Mouse (Mus musculus) MEL (cell line): ENCODE data around the gene Zzz3. TPM values are rescaled to one million over a fixed set of nuclear protein-coding genes. Genes with fewer than 3 reads are reported as not detected.

Experiments used
- DNase-seq: peaks from one replicate; pipeline ENCODE4 v3.0.0; 2011; ENCODE audit warnings: low read depth, low spot score
- H3K27ac ChIP-seq: 2 replicates; pipeline ENCODE4 v1.5.1; 2012; ENCODE audit warnings: low read depth, mild to moderate bottlenecking, control low read depth, low read length, moderate library complexity; ENCODE audit not compliant: control insufficient read depth
- H3K27me3 ChIP-seq, 2 experiments: fragments of 150-350 bp in 1 of 2; sonication (generic) in 1 of 2; 2 replicates each; pipeline ENCODE4 v1.6.1; 2012; ENCODE audit warnings: low read length in 2 of 2, mild to moderate bottlenecking in 2 of 2, improper control_type of control experiment in 1 of 2, moderate library complexity in 1 of 2; ENCODE audit not compliant: insufficient read depth in 2 of 2, control insufficient read depth in 1 of 2
- H3K36me3 ChIP-seq, 2 experiments: 2 replicates each; pipeline ENCODE4 v1.6.1; 2012 to 2014; ENCODE audit warnings: low read length in 2 of 2, improper control_type of control experiment in 1 of 2, inconsistent platforms in 1 of 2, mild to moderate bottlenecking in 1 of 2; ENCODE audit not compliant: insufficient read depth in 2 of 2, control insufficient read depth in 1 of 2
- H3K4me1 ChIP-seq, 2 experiments: fragments of 150-350 bp in 1 of 2; sonication (generic) in 1 of 2; 2 replicates each; pipeline ENCODE4 v1.6.1; 2012; ENCODE audit warnings: low read length in 2 of 2, improper control_type of control experiment in 1 of 2, mild to moderate bottlenecking in 1 of 2; ENCODE audit not compliant: insufficient read depth in 2 of 2, control insufficient read depth in 1 of 2
- H3K4me3 ChIP-seq, 2 experiments: fragments of 150-350 bp in 1 of 2; sonication (generic) in 1 of 2; 2 replicates each; pipeline ENCODE4 v1.5.1; 2012; ENCODE audit warnings: low read depth in 2 of 2, low read length in 2 of 2, mild to moderate bottlenecking in 2 of 2, moderate library complexity in 2 of 2, control low read depth in 1 of 2, improper control_type of control experiment in 1 of 2; ENCODE audit not compliant: control insufficient read depth in 1 of 2, insufficient read depth in 1 of 2
- H3K79me2 ChIP-seq: 2 replicates; pipeline ENCODE4 v1.6.1; 2012; ENCODE audit warnings: mild to moderate bottlenecking, low read length, moderate library complexity; ENCODE audit not compliant: control insufficient read depth, poor library complexity, insufficient read depth
- H3K9ac ChIP-seq: 2 replicates; pipeline ENCODE4 v1.6.1; 2012; ENCODE audit warnings: low read depth, mild to moderate bottlenecking, control low read depth, low read length, moderate library complexity; ENCODE audit not compliant: control insufficient read depth, poor library complexity, severe bottlenecking
- H3K9me3 ChIP-seq: fragments of 150-350 bp; sonication (generic); replicated peaks from 2 replicates; pipeline ENCODE4 v1.6.1; 2012; ENCODE audit warnings: mild to moderate bottlenecking, low read length, improper control_type of control experiment, moderate library complexity; ENCODE audit not compliant: insufficient read depth
- BHLHE40 ChIP-seq: IDR thresholded peaks from 2 replicates; pipeline ENCODE4 v1.6.1; 2012; ENCODE audit warnings: low read depth, mild to moderate bottlenecking, inconsistent platforms, low read length, improper control_type of control experiment, borderline replicate concordance
- CTCF ChIP-seq, 3 experiments: IDR thresholded peaks in 2 of 3; conservative IDR thresholded peaks in 1 of 3; 2 replicates each; pipeline ENCODE4 v1.5.1; 2011 to 2012; ENCODE audit warnings: low read length in 3 of 3, low read depth in 2 of 3, mild to moderate bottlenecking in 2 of 3, improper control_type of control experiment in 1 of 3, inconsistent platforms in 1 of 3, mixed read lengths in 1 of 3, moderate library complexity in 1 of 3; ENCODE audit not compliant: control insufficient read depth in 1 of 3, insufficient read depth in 1 of 3, poor library complexity in 1 of 3, severe bottlenecking in 1 of 3
- E2F4 ChIP-seq: IDR thresholded peaks from 2 replicates; pipeline ENCODE4 v1.6.1; 2011; ENCODE audit warnings: low read depth, low read length, improper control_type of control experiment, borderline replicate concordance
- GATA1 ChIP-seq: IDR thresholded peaks from 2 replicates; pipeline ENCODE4 v1.6.1; 2011; ENCODE audit warnings: low read depth, low read length, improper control_type of control experiment
- JUND ChIP-seq: IDR thresholded peaks from 2 replicates; pipeline ENCODE4 v1.6.1; 2011; ENCODE audit warnings: low read depth, mild to moderate bottlenecking, improper control_type of control experiment, low read length
- KAT2A ChIP-seq: conservative IDR thresholded peaks from 2 replicates; pipeline ENCODE4 v1.6.1; 2012; ENCODE audit warnings: low read depth, low read length, improper control_type of control experiment, inconsistent platforms
- MAX ChIP-seq: IDR thresholded peaks from 2 replicates; pipeline ENCODE4 v1.6.1; 2011; ENCODE audit warnings: low read length, improper control_type of control experiment
- MEF2A ChIP-seq: IDR thresholded peaks from 2 replicates; pipeline ENCODE4 v1.6.1; 2014; ENCODE audit warnings: low read depth, mild to moderate bottlenecking, inconsistent platforms, low read length, improper control_type of control experiment; ENCODE audit not compliant: poor library complexity, insufficient replicate concordance, severe bottlenecking; ENCODE audit errors: extremely low read depth
- MXI1 ChIP-seq: IDR thresholded peaks from 2 replicates; pipeline ENCODE4 v1.6.1; 2011; ENCODE audit warnings: mild to moderate bottlenecking, low read depth, low read length, improper control_type of control experiment
- MYB ChIP-seq: IDR thresholded peaks from 2 replicates; pipeline ENCODE4 v1.6.1; 2011; ENCODE audit warnings: mild to moderate bottlenecking, low read depth, low read length, improper control_type of control experiment
- NRF1 ChIP-seq: IDR thresholded peaks from 2 replicates; pipeline ENCODE4 v1.6.1; 2014; ENCODE audit warnings: low read depth, mild to moderate bottlenecking, inconsistent platforms, low read length, improper control_type of control experiment, moderate library complexity; ENCODE audit not compliant: poor library complexity, insufficient read depth, severe bottlenecking
- POLR2AphosphoS2 ChIP-seq: IDR thresholded peaks from 2 replicates; pipeline ENCODE4 v1.6.1; 2011; ENCODE audit warnings: low read length, improper control_type of control experiment
- POLR2AphosphoS5 ChIP-seq: IDR thresholded peaks from 2 replicates; pipeline ENCODE4 v1.6.1; 2012; ENCODE audit warnings: low read depth, borderline replicate concordance, mild to moderate bottlenecking, inconsistent platforms, low read length, moderate library complexity, mixed read lengths
- SIN3A ChIP-seq: IDR thresholded peaks from 2 replicates; pipeline ENCODE4 v1.6.1; 2012; ENCODE audit warnings: low read length, improper control_type of control experiment, inconsistent platforms
- TAL1 ChIP-seq: IDR thresholded peaks from 2 replicates; pipeline ENCODE4 v1.6.1; 2012; ENCODE audit warnings: mild to moderate bottlenecking, inconsistent platforms, low read length, moderate library complexity, mixed read lengths
- TBP ChIP-seq: IDR thresholded peaks from 2 replicates; pipeline ENCODE4 v1.8.0; 2011; ENCODE audit warnings: low read depth, low read length, improper control_type of control experiment
- TCF12 ChIP-seq: IDR thresholded peaks from 2 replicates; pipeline ENCODE4 v1.6.1; 2014; ENCODE audit warnings: low read depth, mild to moderate bottlenecking, inconsistent platforms, low read length, improper control_type of control experiment, moderate library complexity
- USF1 ChIP-seq: IDR thresholded peaks from 2 replicates; pipeline ENCODE4 v1.6.1; 2014; ENCODE audit warnings: low read depth, mild to moderate bottlenecking, inconsistent platforms, low read length, improper control_type of control experiment, moderate library complexity
- USF2 ChIP-seq, 2 experiments: IDR thresholded peaks; 2 replicates each; pipeline ENCODE4 v1.6.1; 2011 to 2012; ENCODE audit warnings: improper control_type of control experiment in 2 of 2, low read length in 2 of 2, borderline replicate concordance in 1 of 2, inconsistent platforms in 1 of 2, low read depth in 1 of 2, mild to moderate bottlenecking in 1 of 2; ENCODE audit not compliant: insufficient read depth in 1 of 2
- ZC3H11A ChIP-seq: IDR thresholded peaks from 2 replicates; pipeline ENCODE4 v1.6.1; 2012; ENCODE audit warnings: low read depth, mild to moderate bottlenecking, inconsistent platforms, low read length, improper control_type of control experiment
- polyA plus RNA-seq, 2 experiments: library from polyadenylated mRNA; stranded (reverse) in 1 of 2; unstranded in 1 of 2; fragments of >175 nt in 1 of 2; fragments of >200 nt in 1 of 2; gene quantifications; 2 replicates each; pipeline versions ENCODE4 v1.2.1 to v1.2.4; 2012; ENCODE audit warnings: low replicate concordance in 2 of 2, low read depth in 1 of 2; ENCODE audit not compliant: insufficient read length in 2 of 2, insufficient read depth in 1 of 2, missing spikeins in 1 of 2
- total RNA-seq: library from RNA; depleted of rRNA; stranded (reverse); fragments of 300-350 nt; gene quantifications from 2 replicates; pipeline ENCODE4 v1.2.3, GENCODE M21; 2012

Gene Zzz3
- total and polyA plus RNA-seq, 3 experiments = 46.1 to 507 (median 53.7) TPM

GRCm38 (mm10) chr3:152400875-152401274 lies 5.6 kb downstream of the Zzz3 start:
- Histone ChIP-seq H3K79me2 (peaks cover 84% of the 10 kb centered on the region), H3K27ac (no peak overlapping the region), H3K27me3 (no peaks in the 10 kb centered on the region), H3K9me3 (no peaks in the 10 kb centered on the region), H3K4me3 (no peak overlapping the region), H3K36me3 (peaks cover 0 to 79% of the 10 kb centered on the region in 2 experiments), H3K4me1 (peaks cover 18 to 41% of the 10 kb centered on the region in 2 experiments), H3K9ac (no peak overlapping the region)
- no peak for DNase-seq
- no peak for TF ChIP-seq NRF1
- no peak for TF ChIP-seq TCF12
- no peak for TF ChIP-seq GATA1
- TF ChIP-seq TBP = no peak
- no peak for TF ChIP-seq POLR2AphosphoS5
- TF ChIP-seq SIN3A = no peak
- no peak for TF ChIP-seq MEF2A
- no peak for TF ChIP-seq TAL1
- TF ChIP-seq ZC3H11A = no peak
- TF ChIP-seq POLR2AphosphoS2 = no peak
- TF ChIP-seq E2F4 = no peak
- no peak for TF ChIP-seq MYB
- no peak for TF ChIP-seq KAT2A
- TF ChIP-seq MAX = no peak
- no peak for TF ChIP-seq JUND
- TF ChIP-seq BHLHE40 = no peak
- no peak for TF ChIP-seq USF2 (IDR thresholded peaks at IDR 0.05; ENCODE audit: borderline replicate concordance in 1 of 2, insufficient read depth in 1 of 2, low read depth in 1 of 2, low read length in 2 of 2)

GRCm38 (mm10) chr3:152401964-152402670 lies 6.8 kb downstream of the Zzz3 start:
- peaks cover 0 to 89% of the 10 kb centered on the region in 2 experiments for H3K36me3 ChIP-seq
- H3K4me3 ChIP-seq = no peak overlapping the region
- no peak overlapping the region for H3K9ac ChIP-seq
- DNase-seq = peak; percentile 41
- no peaks in the 10 kb centered on the region for H3K9me3 ChIP-seq
- H3K27me3 ChIP-seq = no peaks in the 10 kb centered on the region
- H3K79me2 ChIP-seq = peaks cover 82% of the 10 kb centered on the region
- 0 out of 2 replicates have a peak, but pooled peaks have one; percentile 16 for TF ChIP-seq MXI1
- TF ChIP-seq CTCF (IDR thresholded peaks at IDR 0.05 in 2 of 3, conservative IDR thresholded peaks at IDR 0.05 in 1 of 3; ENCODE audit: control insufficient read depth in 1 of 3, insufficient read depth in 1 of 3, low read depth in 2 of 3, low read length in 3 of 3, poor library complexity in 1 of 3, severe bottlenecking in 1 of 3) = no peak
- 0 out of 2 replicates have a peak, but pooled peaks have one; percentile 5 for TF ChIP-seq USF1
- no peak overlapping the region for H3K27ac ChIP-seq
- peaks cover 24 to 50% of the 10 kb centered on the region in 2 experiments for H3K4me1 ChIP-seq
